Mouse (Mus musculus) ES-E14 (cell line): ENCODE results near the gene Rasgef1c. TPM values are rescaled to one million over a fixed set of nuclear protein-coding genes. Genes with fewer than 3 reads are reported as not detected.
A peak's percentile ranks its signal among the peaks of the same experiment; 100 is the strongest.

Experiments used
- DNase-seq: peaks from one replicate; pipeline ENCODE4 v3.0.0-alpha.2; 2013; ENCODE audit warnings: low read depth, low spot score
- H3K27ac ChIP-seq: 2 replicates; pipeline ENCODE4 v1.5.1; 2012; ENCODE audit warnings: low read depth, mild to moderate bottlenecking, low read length, moderate library complexity, mixed read lengths; ENCODE audit not compliant: poor library complexity, insufficient read depth, severe bottlenecking
- H3K36me3 ChIP-seq: 2 replicates; pipeline ENCODE4 v1.6.1; 2012; ENCODE audit warnings: mild to moderate bottlenecking, low read length, moderate library complexity, mixed read lengths; ENCODE audit not compliant: control insufficient read depth, poor library complexity, insufficient read depth, severe bottlenecking
- H3K4me1 ChIP-seq, 2 experiments: fragments of 150-350 bp in 1 of 2; sonication (generic) in 1 of 2; 2 replicates each; pipeline ENCODE4 v1.6.1; 2012; ENCODE audit warnings: low read length in 2 of 2, mild to moderate bottlenecking in 1 of 2, mixed read lengths in 1 of 2; ENCODE audit not compliant: control insufficient read depth in 2 of 2, insufficient read depth in 2 of 2, poor library complexity in 1 of 2
- H3K4me3 ChIP-seq, 2 experiments: fragments of 150-350 bp in 1 of 2; sonication (generic) in 1 of 2; 2 replicates each; pipeline ENCODE4 v1.5.1; 2012; ENCODE audit warnings: low read length in 2 of 2, low read depth in 1 of 2, mild to moderate bottlenecking in 1 of 2, mixed read lengths in 1 of 2; ENCODE audit not compliant: insufficient read depth in 1 of 2, poor library complexity in 1 of 2, severe bottlenecking in 1 of 2
- H3K9ac ChIP-seq: 2 replicates; pipeline ENCODE4 v1.6.1; 2012; ENCODE audit warnings: low read depth, mild to moderate bottlenecking, low read length, mixed read lengths; ENCODE audit not compliant: poor library complexity, insufficient read depth, severe bottlenecking
- H3K9me3 ChIP-seq: fragments of 150-350 bp; sonication (generic); 2 replicates; pipeline ENCODE4 v1.6.1; 2012; ENCODE audit warnings: low read depth, mild to moderate bottlenecking, low read length; ENCODE audit not compliant: control insufficient read depth, insufficient read depth
- CHD2 ChIP-seq: IDR thresholded peaks from 2 replicates; pipeline ENCODE4 v1.6.1; 2014; ENCODE audit warnings: mild to moderate bottlenecking, low read depth, low read length, inconsistent platforms
- HCFC1 ChIP-seq: IDR thresholded peaks from 2 replicates; pipeline ENCODE4 v1.6.1; 2012; ENCODE audit warnings: low read length, inconsistent platforms, borderline replicate concordance; ENCODE audit not compliant: insufficient read depth
- MAFK ChIP-seq: IDR thresholded peaks from 2 replicates; pipeline ENCODE4 v1.6.1; 2014; ENCODE audit warnings: mild to moderate bottlenecking, low read depth, low read length, inconsistent platforms; ENCODE audit not compliant: insufficient read depth
- ZC3H11A ChIP-seq: IDR thresholded peaks from 2 replicates; pipeline ENCODE4 v1.6.1; 2012; ENCODE audit warnings: low read depth, mild to moderate bottlenecking, inconsistent platforms, low read length, borderline replicate concordance
- ZNF384 ChIP-seq: IDR thresholded peaks from 2 replicates; pipeline ENCODE4 v1.6.1; 2012; ENCODE audit warnings: low read depth, low read length, inconsistent platforms
- in situ Hi-C, 2 experiments: fragments of 600-800 bp; cut with MboI; formaldehyde crosslinking; loops; one replicate each; pipeline ENCODE4 v1.15.1; 2025; ENCODE audit warnings: low sequenced_read_pairs in 2 of 2, inconsistent platforms in 1 of 2; ENCODE audit not compliant: unreplicated experiment in 2 of 2
- total RNA-seq: library from RNA; depleted of rRNA; stranded (reverse); fragments of 300-350 nt; gene quantifications from 2 replicates; pipeline ENCODE4 v1.2.3, GENCODE M21; 2012

Gene Rasgef1c
- total RNA-seq, 1 experiment: 0.76 TPM

DNA sequence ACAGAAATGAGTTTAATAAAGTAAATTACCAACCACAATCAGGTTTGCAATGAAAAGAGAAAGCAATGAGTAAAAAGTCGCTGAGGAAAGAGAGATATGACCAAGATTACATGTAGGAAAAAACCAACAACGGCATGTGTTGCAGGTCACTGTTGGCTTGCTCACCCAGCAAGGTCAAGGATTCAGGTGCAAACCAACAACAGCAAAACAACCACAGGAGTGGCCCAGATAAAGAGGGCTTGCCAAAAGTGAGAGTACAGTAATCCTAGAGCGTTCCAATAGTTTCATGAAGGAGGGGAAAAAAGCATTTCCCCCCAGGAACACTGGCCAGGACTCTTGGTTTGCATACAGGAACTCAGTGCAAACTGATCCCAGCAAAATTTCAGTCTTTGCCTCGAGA is 94.8 kb downstream of the Rasgef1c start:
- no peak for TF ChIP-seq ZNF384
- no peak for TF ChIP-seq MAFK
- no peak for TF ChIP-seq CHD2
- no peak overlapping the region for H3K27ac ChIP-seq
- no peaks in the 10 kb centered on the region for H3K4me1 ChIP-seq
- H3K9ac ChIP-seq: no peak overlapping the region
- no peaks in the 10 kb centered on the region for H3K36me3 ChIP-seq
- H3K4me3 ChIP-seq: no peak overlapping the region
- H3K9me3 ChIP-seq: no peaks in the 10 kb centered on the region
- in situ Hi-C loops: no loop called here
- no peak for DNase-seq

DNA sequence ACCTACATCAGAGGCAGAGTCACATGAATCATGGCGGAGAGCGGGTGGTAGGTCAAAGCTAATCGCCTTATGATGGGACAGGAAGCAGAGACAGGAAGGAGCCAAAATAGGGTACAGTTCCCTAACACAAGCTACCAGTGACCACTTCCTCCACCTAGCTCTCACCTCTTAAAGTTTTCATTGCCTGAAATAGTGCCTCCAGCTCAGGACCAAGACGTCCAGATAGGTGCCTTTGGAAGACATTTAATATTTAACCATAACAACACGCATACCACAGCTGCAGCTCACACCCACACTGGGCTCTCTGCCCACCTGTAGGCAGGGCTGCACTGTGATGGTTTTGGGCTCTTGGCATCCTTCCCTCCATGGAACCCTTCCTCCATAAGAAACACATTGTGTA is 95.7 kb downstream of the Rasgef1c start:
- DNase-seq: no peak
- no peak overlapping the region for H3K27ac ChIP-seq
- no peak overlapping the region for H3K9ac ChIP-seq
- H3K4me3 ChIP-seq: no peak overlapping the region
- in situ Hi-C loops: no loop called here
- TF ChIP-seq MAFK: no peak
- TF ChIP-seq CHD2: no peak
- no peak for TF ChIP-seq ZC3H11A
- no peak for TF ChIP-seq HCFC1
- TF ChIP-seq ZNF384: no peak
- 0 out of 4 replicates have a peak, but pooled peaks cover 0 to 2% of the 10 kb centered on the region in 2 experiments for H3K4me1 ChIP-seq
- H3K9me3 ChIP-seq: no peaks in the 10 kb centered on the region
- no peaks in the 10 kb centered on the region for H3K36me3 ChIP-seq

DNA sequence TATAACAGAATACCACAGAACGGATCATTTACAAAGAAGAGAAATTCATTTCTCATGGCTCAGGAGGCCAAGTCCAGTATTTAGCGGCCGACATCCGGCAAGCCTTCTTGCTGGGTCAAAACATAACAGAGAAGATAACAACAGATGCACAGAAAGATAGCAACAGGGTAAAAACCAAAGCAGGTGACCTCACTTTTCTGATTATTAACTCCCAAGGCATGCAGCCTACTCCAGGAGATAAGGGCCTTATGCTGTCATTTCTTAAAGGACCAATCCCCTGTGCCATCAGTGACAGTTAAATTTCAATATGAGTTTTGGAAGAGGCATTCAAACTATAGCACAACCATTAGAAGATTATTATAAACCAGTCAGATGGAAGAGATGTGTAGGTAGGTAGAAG is 101.2 kb downstream of the Rasgef1c start:
- Histone ChIP-seq H3K4me1 (peaks cover 3 to 4% of the 10 kb centered on the region in 2 experiments; a peak in 1 of 4 replicates), H3K9ac (no peak overlapping the region), H3K36me3 (no peaks in the 10 kb centered on the region), H3K9me3 (no peaks in the 10 kb centered on the region), H3K4me3 (no peak overlapping the region), H3K27ac (no peak overlapping the region)
- TF ChIP-seq HCFC1 (no peak), CHD2 (no peak), ZNF384 (no peak), ZC3H11A (no peak), MAFK (no peak)
- DNase-seq: no peak
- in situ Hi-C loops: no loop called here

DNA sequence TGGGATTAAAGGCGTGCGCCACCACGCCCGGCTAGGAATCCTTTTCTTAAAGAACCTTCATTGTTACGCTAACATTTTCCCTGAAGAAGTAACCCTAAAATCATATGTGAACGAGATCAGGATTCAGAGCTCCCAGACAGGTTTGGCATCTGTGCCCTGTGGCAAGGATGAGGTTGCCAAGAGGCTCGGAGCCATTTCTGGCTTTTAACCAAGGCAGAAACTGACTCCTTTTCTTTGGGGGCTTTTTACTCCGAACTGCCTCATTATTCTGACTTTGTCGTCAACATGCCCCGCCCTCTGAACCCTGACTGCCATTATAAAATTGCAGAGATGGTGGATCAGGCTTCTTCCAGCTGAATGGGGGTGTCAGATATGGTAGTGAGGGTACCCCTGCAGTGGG is 106.1 kb downstream of the Rasgef1c start:
- Histone ChIP-seq H3K27ac (peak overlapping the region; percentile 68), H3K36me3 (no peaks in the 10 kb centered on the region), H3K9me3 (no peaks in the 10 kb centered on the region), H3K4me3 (peak overlapping the region; percentile 0 to 30; a peak in 3 of 4 replicates), H3K9ac (no peak overlapping the region), H3K4me1 (peaks cover 7 to 9% of the 10 kb centered on the region in 2 experiments; a peak in 3 of 4 replicates)
- DNase-seq: no peak
- in situ Hi-C loops: no loop called here
- TF ChIP-seq ZC3H11A (no peak), MAFK (no peak), HCFC1 (no peak), ZNF384 (no peak), CHD2 (no peak; the same call in 1 of the 2 replicates)

DNA sequence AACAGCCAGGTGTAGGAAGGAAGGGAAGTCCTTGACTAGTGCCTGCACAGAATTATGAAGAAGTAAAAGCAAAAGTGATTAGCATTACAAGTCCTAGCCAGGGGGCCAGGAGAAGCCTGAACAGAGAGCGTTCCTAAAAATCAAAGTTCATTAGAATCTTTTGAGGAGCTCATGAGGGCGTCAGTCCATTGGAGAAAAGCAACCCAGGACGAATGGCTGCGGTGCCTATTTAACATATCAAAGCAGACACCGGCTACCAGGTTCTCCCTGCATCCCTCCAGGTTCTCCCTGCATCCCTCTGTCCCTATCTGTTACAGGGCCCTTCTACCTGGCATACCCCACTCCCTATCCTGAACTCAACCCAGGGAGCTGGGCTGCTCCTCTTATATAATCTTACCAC is 106.6 kb downstream of the Rasgef1c start:
- TF ChIP-seq CHD2: no peak
- no peak for TF ChIP-seq ZC3H11A
- no peak for TF ChIP-seq HCFC1
- TF ChIP-seq MAFK: no peak
- TF ChIP-seq ZNF384: no peak
- peaks cover 7 to 10% of the 10 kb centered on the region in 2 experiments; a peak in 3 of 4 replicates for H3K4me1 ChIP-seq
- H3K9me3 ChIP-seq: no peaks in the 10 kb centered on the region
- in situ Hi-C loops: no loop called here
- H3K27ac ChIP-seq: peak overlapping the region; percentile 81
- no peaks in the 10 kb centered on the region for H3K36me3 ChIP-seq
- no peak overlapping the region for H3K9ac ChIP-seq
- no peak for DNase-seq
- peak overlapping the region; percentile 0 to 30; a peak in 2 of 4 replicates for H3K4me3 ChIP-seq
